Mouse (Mus musculus) frontal cortex, postnatal 36 days (tissue): ENCODE measurements around the gene Map3k7.

ENCODE experiments used
- DNase-seq, 2 experiments: peaks; one replicate each; pipeline ENCODE4 v3.0.0; 2022; ENCODE audit warnings: low spot score in 2 of 2

Gene Map3k7

DNA sequence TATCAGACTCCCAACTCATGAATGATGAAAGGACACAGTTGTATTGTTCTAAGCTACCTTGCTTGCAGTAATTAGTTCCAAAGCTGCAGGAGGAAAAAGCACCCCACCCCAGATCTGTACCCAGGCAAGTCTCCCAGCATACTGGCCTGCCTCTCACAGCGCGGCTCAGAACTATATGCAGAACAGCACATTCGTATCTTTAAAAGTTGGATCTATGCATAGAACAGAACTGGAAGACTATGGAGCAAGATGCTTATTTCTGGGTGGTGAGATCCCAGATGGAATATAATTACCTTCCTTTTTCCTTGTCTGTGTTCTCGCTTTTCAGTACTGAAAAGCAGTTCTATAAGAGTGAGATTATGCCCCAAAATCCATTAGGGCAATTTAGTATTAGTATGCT, 96.8 kb downstream of the Map3k7 start:
- DNase-seq: no peak

DNA sequence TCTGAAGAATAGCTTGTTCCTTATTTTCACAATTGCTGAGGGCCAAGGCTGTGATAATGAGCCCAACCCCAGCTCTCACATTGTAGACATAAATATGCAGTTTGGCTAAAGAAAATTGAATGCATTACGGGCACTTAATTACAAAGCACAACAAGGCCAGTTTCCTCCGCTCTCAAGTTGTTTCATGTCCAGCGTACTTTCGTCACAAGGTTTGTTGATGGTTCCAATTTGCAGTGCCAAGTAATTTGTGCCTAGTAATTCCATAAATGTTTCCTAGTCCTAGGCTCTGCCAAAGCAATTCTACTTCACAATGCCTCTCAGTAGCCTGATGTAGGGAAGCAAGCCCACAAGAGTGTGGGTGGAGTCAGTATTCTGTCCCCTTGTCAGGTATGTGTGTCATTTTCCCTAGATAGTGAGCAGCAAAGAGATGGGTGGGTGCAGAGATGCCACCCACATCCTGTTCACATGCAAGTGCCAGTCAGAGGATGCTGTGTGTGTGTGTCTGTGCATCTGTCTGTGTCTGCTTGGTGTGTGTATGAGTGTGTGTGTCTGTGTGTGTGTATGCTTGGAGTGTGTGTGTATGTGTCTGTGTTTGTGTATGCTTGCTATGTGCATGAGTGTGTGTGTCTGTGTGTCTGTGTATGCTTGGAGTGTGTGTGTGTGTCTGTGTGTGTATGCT, 98.6 kb downstream of the Map3k7 start:
- DNase-seq: peak in 1 of 2 experiments; percentile 18

DNA sequence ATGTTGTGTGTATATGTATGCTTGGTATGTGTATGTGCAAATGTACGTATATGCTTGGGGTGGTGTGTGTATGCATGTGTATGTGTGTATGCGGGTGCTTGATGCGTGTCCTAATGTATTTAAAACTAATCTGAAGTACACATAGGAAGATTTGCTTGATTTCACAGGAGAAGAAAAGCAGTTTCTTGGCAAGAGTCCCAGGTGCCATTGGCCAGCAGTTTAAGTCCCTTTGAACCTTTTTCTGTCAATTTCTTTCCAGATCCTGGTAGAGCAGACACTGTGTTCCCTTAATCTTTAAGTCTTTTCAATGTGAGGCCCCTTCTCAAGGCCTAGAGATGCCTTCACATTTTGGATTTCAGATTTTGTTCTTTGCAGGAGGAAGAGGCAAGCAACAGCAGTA, 99.4 kb downstream of the Map3k7 start:
- DNase-seq: no peak
